Mouse (Mus musculus) kidney, embryonic 16.5 days (tissue): ENCODE results near the gene Lhx6. TPM values are rescaled to one million over a fixed set of nuclear protein-coding genes. Genes with fewer than 3 reads are reported as not detected.

ENCODE experiments used
- ATAC-seq: fragments of 200-750 bp; cut with Nextera tagmentation; 2 replicates; pipeline ENCODE4 v1.8.0; 2017; ENCODE audit warnings: moderate TSS enrichment; ENCODE audit not compliant: low FRiP score, low TSS enrichment
- H3K27ac ChIP-seq: fragments of 300-500 bp; sonication (generic); 2 replicates; pipeline ENCODE4 v1.5.1; 2014; ENCODE audit warnings: low read length
- H3K27me3 ChIP-seq: fragments of 300-500 bp; sonication (generic); 2 replicates; pipeline ENCODE4 v1.6.1; 2014; ENCODE audit warnings: low read length, control low read depth, mixed read lengths; ENCODE audit not compliant: insufficient read depth
- H3K36me3 ChIP-seq: fragments of 300-500 bp; sonication (generic); 2 replicates; pipeline ENCODE4 v1.6.1; 2014; ENCODE audit warnings: low read length, control low read depth, mixed read lengths; ENCODE audit not compliant: insufficient read depth
- H3K4me1 ChIP-seq: fragments of 300-500 bp; sonication (generic); 2 replicates; pipeline ENCODE4 v1.6.1; 2014; ENCODE audit warnings: low read length, control low read depth, mixed read lengths; ENCODE audit not compliant: insufficient read depth
- H3K4me2 ChIP-seq: fragments of 300-500 bp; sonication (generic); replicated peaks from 2 replicates; pipeline ENCODE4 v1.6.1; 2014; ENCODE audit warnings: low read depth, low read length
- H3K4me3 ChIP-seq: fragments of 300-500 bp; sonication (generic); 2 replicates; pipeline ENCODE4 v1.5.1; 2014; ENCODE audit warnings: mild to moderate bottlenecking, low read length
- H3K9ac ChIP-seq: fragments of 300-500 bp; sonication (generic); replicated peaks from 2 replicates; pipeline ENCODE4 v1.6.1; 2014; ENCODE audit warnings: low read length
- H3K9me3 ChIP-seq: fragments of 300-500 bp; sonication (generic); 2 replicates; pipeline ENCODE4 v1.6.1; 2016; ENCODE audit warnings: low read length, control low read depth
- WGBS: fragments of 180-500 bp; shearing (Covaris S2); extraction: QIAGEN DNeasy Blood & Tissue Kit; methylation state at CpG from one replicate; pipeline ENCODE4 v1.1.7; 2014; 5-methylcytosine and 5-hydroxymethylcytosine counted together
- polyA plus RNA-seq: library from polyadenylated mRNA; unstranded; fragments of >200 nt; fragmentation: Nextera tagmentation; extraction: Ambion mirVana; gene quantifications from 2 replicates; pipeline ENCODE4 v1.2.1, GENCODE M21; 2015

The Lhx6 gene
- polyA plus RNA-seq, 1 experiment from 2014 or later: 2.9 TPM

- ATAC-seq: peak; percentile 97
- Histone ChIP-seq H3K27ac (peak within 1 kb of the TSS; percentile 64; the same call in 1 of the 2 replicates), H3K9ac (peak within 1 kb of the TSS; percentile 81), H3K4me1 (peaks cover 9% of the 10 kb centered on the region), H3K4me3 (peak within 1 kb of the TSS; percentile 76), H3K36me3 (peaks cover 2% of the 10 kb centered on the region; the same call in 1 of the 2 replicates), H3K4me2 (peak within 1 kb of the TSS; percentile 64), H3K9me3 (no peaks in the 10 kb centered on the region), H3K27me3 (no peaks in the 10 kb centered on the region)
- under 1% methylated on average over 44 of the region's 44 CpGs for WGBS
Observed at GRCm38 (mm10) chr2:36048748-36049566, 56.3 kb downstream of the Lhx6 start, which contains the start of the genes Ndufa8 and Morn5. Gene Ndufa8, minus strand, starts transcription at chr2:36049406. Gene Morn5, plus strand, starts transcription at chr2:36049458.

GRCm38 (mm10) chr2:36048164-36048563, 57.0 kb downstream of the Lhx6 start:
- Histone ChIP-seq H3K4me2 (peak overlapping the region; percentile 64), H3K27ac (no peak overlapping the region), H3K9ac (peak overlapping the region; percentile 81), H3K36me3 (peaks cover 10% of the 10 kb centered on the region; the same call in 1 of the 2 replicates), H3K4me3 (peak overlapping the region; percentile 76), H3K4me1 (peaks cover 9% of the 10 kb centered on the region), H3K9me3 (no peaks in the 10 kb centered on the region), H3K27me3 (no peaks in the 10 kb centered on the region)
- WGBS: 65% methylated on average over 8 of the region's 8 CpGs
- no peak for ATAC-seq

- no peak overlapping the region for H3K4me3 ChIP-seq
Observed at GRCm38 (mm10) chr2:36040872-36041271, 64.3 kb downstream of the Lhx6 start.

GRCm38 (mm10) chr2:36039297-36039985, 65.8 kb downstream of the Lhx6 start:
- 88% methylated on average over 7 of the region's 7 CpGs for WGBS
- Histone ChIP-seq H3K27me3 (no peaks in the 10 kb centered on the region), H3K4me1 (peaks cover 24% of the 10 kb centered on the region), H3K4me3 (no peak overlapping the region), H3K27ac (no peak overlapping the region), H3K9ac (no peak overlapping the region), H3K9me3 (no peaks in the 10 kb centered on the region), H3K4me2 (no peak overlapping the region), H3K36me3 (peaks cover 46% of the 10 kb centered on the region)
- ATAC-seq: 0 out of 2 replicates have a peak, but pooled peaks have one; percentile 13

More at GRCm38 (mm10) chr2:36040872-36041271, 64.3 kb downstream of the Lhx6 start:
- Histone ChIP-seq H3K4me2 (no peak overlapping the region), H3K4me1 (peaks cover 18% of the 10 kb centered on the region), H3K27me3 (no peaks in the 10 kb centered on the region), H3K27ac (no peak overlapping the region), H3K36me3 (peaks cover 43% of the 10 kb centered on the region), H3K9ac (peak overlapping the region; percentile 4; the same call in 1 of the 2 replicates), H3K9me3 (no peaks in the 10 kb centered on the region)
- 70% methylated on average over 1 of the region's 1 CpGs for WGBS
- no peak for ATAC-seq

GRCm38 (mm10) chr2:36035413-36036081, 69.7 kb downstream of the Lhx6 start:
- no peak overlapping the region for H3K4me2 ChIP-seq
- H3K27me3 ChIP-seq: no peaks in the 10 kb centered on the region
- H3K4me3 ChIP-seq: no peak overlapping the region
- WGBS: 41% methylated on average over 11 of the region's 11 CpGs
- peak; percentile 46; the same call in 1 of the 2 replicates for ATAC-seq
- H3K9me3 ChIP-seq: 0 out of 2 replicates have a peak, but pooled peaks cover 4% of the 10 kb centered on the region
- peak overlapping the region; percentile 70 for H3K27ac ChIP-seq
- H3K9ac ChIP-seq: no peak overlapping the region
- peaks cover 23% of the 10 kb centered on the region; the same call in 1 of the 2 replicates for H3K4me1 ChIP-seq
- peaks cover 33% of the 10 kb centered on the region for H3K36me3 ChIP-seq

GRCm38 (mm10) chr2:36034898-36035297, 70.3 kb downstream of the Lhx6 start:
- 75% methylated on average over 7 of the region's 7 CpGs for WGBS
- no peak overlapping the region for H3K4me2 ChIP-seq
- no peak overlapping the region for H3K9ac ChIP-seq
- H3K4me1 ChIP-seq: peaks cover 23% of the 10 kb centered on the region; the same call in 1 of the 2 replicates
- H3K27ac ChIP-seq: 0 out of 2 replicates have a peak overlapping the region, but pooled peaks have one; percentile 14
- 0 out of 2 replicates have a peak, but pooled peaks cover 4% of the 10 kb centered on the region for H3K9me3 ChIP-seq
- H3K36me3 ChIP-seq: peaks cover 33% of the 10 kb centered on the region
- ATAC-seq: no peak
- H3K4me3 ChIP-seq: no peak overlapping the region
- H3K27me3 ChIP-seq: no peaks in the 10 kb centered on the region

GRCm38 (mm10) chr2:36033966-36034365, 71.2 kb downstream of the Lhx6 start:
- no peak overlapping the region for H3K4me3 ChIP-seq

GRCm38 (mm10) chr2:36032884-36033283, 72.3 kb downstream of the Lhx6 start:
- H3K4me3 ChIP-seq: no peak overlapping the region
- H3K27ac ChIP-seq: no peak overlapping the region
- H3K9me3 ChIP-seq: 0 out of 2 replicates have a peak, but pooled peaks cover 4% of the 10 kb centered on the region
- H3K9ac ChIP-seq: no peak overlapping the region
- 74% methylated on average over 7 of the region's 7 CpGs for WGBS
- no peaks in the 10 kb centered on the region for H3K27me3 ChIP-seq
- H3K36me3 ChIP-seq: peaks cover 20% of the 10 kb centered on the region
- H3K4me2 ChIP-seq: no peak overlapping the region
- no peak for ATAC-seq
- peaks cover 23% of the 10 kb centered on the region; the same call in 1 of the 2 replicates for H3K4me1 ChIP-seq

More at GRCm38 (mm10) chr2:36033966-36034365, 71.2 kb downstream of the Lhx6 start:
- ATAC-seq: no peak
- no peak overlapping the region for H3K27ac ChIP-seq
- H3K4me1 ChIP-seq: peaks cover 23% of the 10 kb centered on the region; the same call in 1 of the 2 replicates
- H3K4me2 ChIP-seq: no peak overlapping the region
- H3K9ac ChIP-seq: no peak overlapping the region
- H3K9me3 ChIP-seq: 0 out of 2 replicates have a peak, but pooled peaks cover 4% of the 10 kb centered on the region
- peaks cover 27% of the 10 kb centered on the region for H3K36me3 ChIP-seq
- WGBS: 71% methylated on average over 7 of the region's 7 CpGs
- no peaks in the 10 kb centered on the region for H3K27me3 ChIP-seq
